8 mouse cellular contexts compared by ENCODE assay signal in genomic region chr7:49754767-49755166, GRCm38 (mm10). TPM values are rescaled to one million over a fixed set of nuclear protein-coding genes. Genes with fewer than 3 reads are reported as not detected.
DNase-seq lines count a peak whose midpoint lies in the region; ATAC-seq lines count a peak whose summit lies in the region.

No protein-coding gene starts in this region.

- DNase-seq in cerebellum, adult 11-12 months, result no peak
- peak; percentile 41 for DNase-seq in ovary, postnatal 36 days (ENCODE audit: low spot score)
- no peak for DNase-seq in ovary, adult 18-20 months (ENCODE audit: low spot score)
- DNase-seq in lung, adult 18-20 months, result peak; percentile 45 to 50
- DNase-seq in right cerebral cortex, postnatal 25 days, result peak; percentile 51

- ATAC-seq in cerebellum, adult (ENCODE audit: insufficient number of reproducible peaks, low FRiP score, low TSS enrichment), result peak; percentile 62; the same call in 1 of the 2 replicates
- peak; percentile 57 for ATAC-seq in common myeloid progenitor, adult 5-6 weeks (replicated peaks; ENCODE audit: low read depth, poor library complexity, severe bottlenecking)
- peak; percentile 46 to 66; a peak in 3 of 4 replicates for ATAC-seq in hematopoietic stem cell, adult 5-6 weeks (replicated peaks in 1 of 2; ENCODE audit: insufficient read depth in 1 of 2, low FRiP score in 2 of 2, low TSS enrichment in 1 of 2, low read depth in 1 of 2, poor library complexity in 2 of 2, severe bottlenecking in 2 of 2)

RNA-seq across cellular contexts. Expression of gene Htatip2, which starts 4.1 kb away (rescaled TPM):
- total RNA-seq in common myeloid progenitor, adult 5-6 weeks (2017), result 11.4 and 14.7 TPM in 2 replicates
- total RNA-seq in hematopoietic stem cell, adult 5-6 weeks (2017), result 7.7 and 15.0 TPM in 2 replicates

RNA-seq across cellular contexts. Expression of gene Prmt3, which starts 23.4 kb away (rescaled TPM):
- 66.2 and 81.4 TPM in 2 replicates for total RNA-seq in common myeloid progenitor, adult 5-6 weeks (2017)
- total RNA-seq in hematopoietic stem cell, adult 5-6 weeks (2017), result 82.0 and 83.4 TPM in 2 replicates

Comparison
In these comparisons a context has a peak if more than half of its experiments do, and no peak if none do; other contexts are left out.
1. DNase-seq: peak in ovary, postnatal 36 days (single experiment), lung, adult 18-20 months (2 of 2) and right cerebral cortex, postnatal 25 days (single experiment); none in cerebellum, adult 11-12 months (single experiment) and ovary, adult 18-20 months (single experiment).
2. Peak in every context shown above with its lines, with median percentiles within 50 percentile points of each other: ATAC-seq.